Mouse (Mus musculus) granulocyte monocyte progenitor cell, adult 5-6 weeks (primary cell): Measurements from ENCODE around the gene Lgals2. TPM values are rescaled to one million over a fixed set of nuclear protein-coding genes. Genes with fewer than 3 reads are reported as not detected.

ENCODE experiments used
- ATAC-seq: replicated peaks from 2 replicates; pipeline ENCODE4 v1.8.0; 2016; ENCODE audit warnings: mild to moderate bottlenecking, moderate TSS enrichment, inconsistent platforms; ENCODE audit not compliant: poor library complexity, severe bottlenecking
- total RNA-seq, 2 experiments: library from RNA; stranded (forward) in 1 of 2; stranded (reverse) in 1 of 2; fragments of 200-712, 200-1000 nt in 1 of 2; fragments of >200 nt in 1 of 2; fragmentation: Nextera tagmentation in 1 of 2; gene quantifications; 2 replicates each; pipeline ENCODE4 v1.2.3; 2014 to 2017

Lgals2 gene
- total RNA-seq, 2 experiments from 2014 or later: not detected

DNA sequence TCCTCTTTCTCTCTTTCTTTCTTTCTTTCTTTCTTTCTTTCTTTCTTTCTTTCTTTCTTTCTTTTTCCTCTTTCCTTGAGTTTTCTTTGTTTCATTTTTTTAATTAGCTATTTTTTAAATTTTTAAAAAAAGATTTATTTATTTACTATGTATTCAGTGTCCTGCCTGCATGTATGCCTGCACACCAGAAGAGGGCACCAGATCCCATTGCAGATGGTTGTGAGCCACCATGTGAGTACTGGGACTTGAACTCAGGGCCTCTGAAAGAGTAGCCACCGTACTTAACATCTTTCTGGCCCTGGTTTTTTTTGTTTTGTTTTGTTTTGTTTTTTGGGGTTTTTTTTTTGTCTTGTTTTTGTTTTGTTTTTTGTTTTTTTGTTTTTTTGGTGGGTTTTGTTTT lies 25.7 kb downstream of the Lgals2 start:
- no peak for ATAC-seq

DNA sequence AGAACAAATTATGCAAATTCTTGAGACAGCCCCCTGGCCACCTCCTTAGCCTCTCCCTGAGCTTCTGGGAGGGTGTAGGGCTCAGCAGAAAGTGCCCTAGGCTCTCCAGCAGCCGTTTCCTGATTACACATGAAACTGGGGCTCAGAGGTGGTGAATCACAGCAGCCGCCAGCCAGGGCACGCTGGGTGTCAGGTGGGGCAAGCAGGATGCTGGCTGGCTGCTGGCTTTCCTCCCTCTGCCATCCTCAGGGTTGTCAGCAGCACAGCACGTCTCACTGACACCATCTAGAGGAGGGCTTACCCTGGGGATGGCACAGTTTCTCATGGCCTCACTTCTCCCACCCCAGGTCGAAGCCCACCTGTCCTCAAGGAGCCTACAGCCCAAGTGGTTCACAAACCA lies 27.0 kb downstream of the Lgals2 start:
- ATAC-seq: no peak

DNA sequence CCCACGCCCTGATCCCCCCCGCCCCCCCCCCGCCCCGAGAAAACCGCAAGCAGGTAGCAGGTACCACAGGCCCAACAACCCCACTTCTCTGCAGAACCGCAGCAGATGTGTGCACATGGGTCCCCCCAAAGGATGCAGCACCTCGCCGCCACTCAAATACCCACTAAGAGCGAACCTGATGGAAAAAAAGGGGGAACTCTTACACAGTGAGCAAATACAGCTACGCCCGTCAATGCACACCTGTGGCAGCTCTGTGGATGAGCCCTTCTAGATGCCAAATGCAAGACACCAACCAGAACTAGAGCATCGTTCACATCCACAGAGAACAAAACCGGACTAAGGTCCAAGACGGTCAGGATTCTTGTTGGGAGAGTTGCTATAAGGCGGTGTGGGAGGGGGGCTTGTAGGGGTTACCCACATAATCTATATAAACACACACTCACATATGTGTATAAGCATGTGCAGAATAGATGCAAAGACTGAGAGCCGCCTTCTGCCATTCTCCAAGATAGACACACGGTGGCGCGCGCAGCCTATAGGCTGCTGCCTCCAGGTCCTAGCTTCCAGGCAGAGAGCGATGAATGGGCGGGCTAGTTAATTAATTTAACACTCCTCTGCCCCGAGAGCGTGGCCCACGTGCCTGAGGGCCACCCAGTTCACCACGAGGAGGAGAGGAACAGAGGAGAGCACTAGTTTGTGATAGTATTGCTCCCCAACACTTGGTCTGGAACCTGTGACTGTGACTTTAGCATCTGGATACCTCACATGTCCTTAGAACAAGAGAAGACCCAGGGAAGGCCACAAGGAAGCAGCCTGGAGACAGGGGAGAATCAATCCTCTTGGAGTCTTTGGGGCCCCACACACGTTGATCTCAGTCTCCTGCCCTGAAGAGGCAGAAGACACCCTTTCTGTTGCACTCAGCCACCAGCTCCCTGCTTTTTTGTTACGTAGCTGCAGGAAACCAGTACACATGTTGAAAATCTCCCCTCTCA lies 28.8 kb downstream of the Lgals2 start:
- ATAC-seq: peak; percentile 75

DNA sequence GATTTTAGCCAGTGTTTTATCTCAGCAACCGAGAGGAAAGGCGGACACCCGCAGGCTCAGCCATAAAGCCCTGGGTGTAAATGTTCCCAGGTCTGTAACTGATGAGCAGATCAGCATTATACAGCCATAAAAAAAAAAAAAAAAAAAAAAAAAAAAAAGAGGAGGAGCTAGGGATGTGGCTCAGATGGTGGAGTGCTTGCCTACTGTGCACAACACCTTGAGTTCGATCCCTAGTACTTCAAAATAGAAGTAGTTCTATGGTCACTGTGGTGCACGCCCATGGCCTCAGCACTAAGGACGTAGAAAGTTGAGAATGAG lies 39.3 kb downstream of the Lgals2 start:
- ATAC-seq: no peak

DNA sequence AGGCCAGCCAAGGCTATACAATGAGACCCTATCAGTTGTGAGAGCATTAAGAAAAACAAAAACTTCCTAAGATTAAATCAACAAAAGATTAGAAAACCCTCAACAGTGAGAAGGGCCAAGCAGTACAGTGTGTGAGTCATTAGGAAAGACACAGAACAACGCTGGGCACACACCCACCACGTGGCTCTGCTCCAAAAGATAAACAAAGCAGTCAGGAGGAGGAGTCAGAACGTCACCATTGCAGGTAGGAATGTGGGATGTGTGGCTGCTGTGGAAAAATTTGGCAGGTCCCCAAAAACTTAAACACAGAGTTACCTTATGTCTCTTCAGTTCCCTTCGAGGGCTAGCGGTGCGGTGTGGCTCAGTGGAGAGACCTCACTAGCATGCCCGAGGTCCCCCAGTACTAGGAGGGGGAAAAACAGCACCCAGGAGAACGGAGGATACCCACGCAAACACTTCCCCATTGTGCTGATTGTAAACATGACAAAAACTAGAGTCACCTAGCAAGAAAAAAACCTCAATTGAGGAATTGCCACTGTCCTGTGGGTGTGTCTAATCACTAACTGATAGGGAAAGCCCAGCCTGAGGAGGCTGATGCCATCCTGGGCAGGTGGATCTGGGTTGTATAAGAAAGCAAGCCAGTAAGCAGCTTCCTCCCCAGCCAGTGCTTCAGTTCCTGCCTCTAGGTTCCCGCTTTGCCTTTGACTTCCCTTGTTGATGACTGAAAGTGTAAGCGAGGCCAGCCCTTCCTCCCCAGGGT lies 39.8 kb downstream of the Lgals2 start:
- ATAC-seq: peak; percentile 77

DNA sequence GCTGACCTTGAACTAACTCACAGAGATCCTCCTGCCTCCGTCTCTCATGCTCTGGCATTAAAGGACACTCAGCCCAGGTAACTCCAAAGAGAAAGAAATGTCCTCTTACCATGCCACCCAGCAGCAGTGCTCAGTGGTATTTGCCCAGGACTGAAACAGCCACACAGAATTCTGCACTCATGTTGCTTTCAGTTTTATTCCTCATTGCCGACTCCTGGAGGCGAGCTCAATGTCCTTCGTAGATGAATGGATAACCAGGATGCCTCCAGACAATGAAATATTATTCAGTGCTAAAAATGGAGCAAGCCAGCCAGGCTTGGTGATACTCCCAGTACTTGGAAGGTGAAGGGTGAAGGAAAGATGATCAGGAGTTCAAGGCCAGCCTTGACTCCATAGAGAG lies 41.7 kb downstream of the Lgals2 start:
- no peak for ATAC-seq

DNA sequence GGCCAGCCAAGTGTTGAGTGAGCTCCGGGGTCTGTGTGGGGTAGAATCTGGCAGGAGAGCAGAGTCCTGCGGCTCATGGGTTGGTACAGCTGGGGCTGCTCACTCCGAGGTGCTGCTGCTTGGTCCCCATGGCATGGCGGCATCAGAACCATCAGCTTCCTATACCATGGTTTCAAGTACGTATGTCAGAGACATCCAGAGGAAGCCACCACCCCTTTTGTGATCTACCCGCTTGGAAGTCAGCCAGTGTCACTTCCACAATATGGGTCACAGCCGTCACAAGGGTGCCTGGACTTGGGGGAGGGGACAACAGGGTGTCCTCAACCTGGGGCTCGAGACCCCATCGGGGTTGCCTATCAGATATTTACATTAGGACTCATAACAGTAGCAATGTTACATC lies 45.2 kb downstream of the Lgals2 start:
- ATAC-seq: peak; percentile 67

DNA sequence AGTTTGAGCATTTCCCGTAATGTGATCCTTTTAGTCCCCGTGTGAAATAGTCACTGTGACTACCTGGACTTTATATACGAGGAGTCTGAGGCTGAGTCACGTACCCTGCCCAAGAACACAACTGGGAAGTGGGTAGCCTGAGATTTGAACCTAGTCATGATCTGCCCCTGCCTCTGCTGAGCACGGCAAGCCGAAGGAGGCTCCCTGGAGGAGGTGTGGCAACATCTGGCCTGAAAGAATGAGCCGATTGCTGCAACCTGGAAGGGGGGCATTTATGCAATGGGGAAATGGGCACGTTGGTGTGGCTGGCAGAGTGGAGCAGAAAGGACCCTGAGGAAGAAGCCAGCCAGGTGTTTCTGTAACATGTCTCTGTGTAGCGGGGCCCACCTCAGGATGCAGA lies 45.6 kb downstream of the Lgals2 start:
- ATAC-seq: peak; percentile 79

DNA sequence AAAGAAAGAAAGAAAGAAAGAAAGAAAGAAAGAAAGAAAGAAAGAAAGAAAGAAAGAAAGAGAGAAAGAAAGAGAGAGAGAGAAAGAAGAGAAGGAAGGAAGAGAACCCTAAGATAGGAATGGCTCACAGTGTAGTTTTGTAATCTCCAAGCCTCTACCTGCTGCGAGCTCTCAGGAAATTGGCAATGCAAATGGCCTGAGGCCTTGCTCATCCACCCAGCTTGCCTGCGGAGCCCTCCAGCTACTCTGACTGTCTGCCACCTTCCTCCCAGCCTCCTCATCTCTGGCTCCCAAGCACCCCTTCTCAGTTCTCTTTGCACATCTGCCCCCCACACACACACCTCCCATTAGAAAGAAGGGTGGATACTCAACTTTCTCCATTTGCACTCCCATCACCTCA lies 46.3 kb downstream of the Lgals2 start:
- ATAC-seq: no peak

DNA sequence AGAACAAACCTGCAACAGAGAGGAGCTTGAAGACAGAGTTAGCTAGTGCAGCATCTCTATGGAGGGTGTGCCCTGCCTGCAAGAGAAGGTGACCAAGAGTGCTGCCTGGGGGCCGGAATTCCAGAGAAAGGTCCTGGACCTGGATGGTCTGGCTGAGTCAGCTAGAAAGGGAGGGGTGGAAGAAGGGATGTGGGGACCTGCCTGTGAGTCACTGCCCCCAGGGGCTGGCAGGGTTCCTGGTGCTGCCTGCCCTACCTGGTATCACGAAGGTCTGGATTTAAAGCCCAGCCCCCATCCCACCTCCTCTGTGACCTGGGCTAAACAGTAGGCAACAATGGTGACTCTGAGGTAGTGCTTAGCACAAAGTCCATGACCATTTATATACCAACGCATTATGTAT lies 48.2 kb downstream of the Lgals2 start:
- ATAC-seq: no peak

DNA sequence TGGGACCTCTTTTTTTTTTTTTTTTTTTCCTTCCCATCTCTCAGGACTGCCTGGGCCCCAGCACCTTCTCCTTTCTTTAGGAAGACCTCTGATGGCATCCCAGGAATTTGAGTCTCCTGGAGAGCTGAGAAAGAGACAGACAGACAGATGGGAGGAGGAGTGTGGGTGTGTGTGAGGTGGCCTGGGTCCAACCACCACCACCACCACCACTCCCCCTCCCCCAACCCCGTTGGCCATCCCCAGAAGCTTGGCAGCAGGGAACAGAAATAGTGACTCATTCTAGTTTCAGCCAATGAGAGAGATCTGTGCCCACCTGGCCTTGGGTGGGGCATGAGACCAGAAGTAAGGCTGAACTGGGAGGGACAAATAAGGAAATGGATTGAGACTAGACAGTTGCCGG lies 48.7 kb downstream of the Lgals2 start:
- ATAC-seq: no peak

DNA sequence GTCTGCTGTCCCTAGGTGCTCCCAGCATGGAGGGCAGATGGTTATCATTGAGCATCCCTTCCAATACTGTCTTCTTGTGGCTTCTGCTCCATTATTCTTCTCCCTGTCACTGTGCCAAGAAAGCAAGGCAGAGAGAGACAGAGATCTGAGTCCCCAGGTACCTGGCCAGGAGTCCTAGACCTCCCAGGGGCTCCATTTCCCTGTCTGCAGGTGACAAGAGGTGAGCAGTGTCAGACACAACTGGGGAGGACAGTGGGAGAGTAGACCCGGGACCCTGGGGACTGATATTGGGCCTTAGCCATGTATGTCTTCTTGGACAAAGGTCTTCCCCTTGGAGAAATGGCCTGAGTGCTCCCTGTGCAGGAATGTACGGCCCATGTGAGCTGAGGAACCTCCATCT lies 50.0 kb downstream of the Lgals2 start:
- no peak for ATAC-seq

DNA sequence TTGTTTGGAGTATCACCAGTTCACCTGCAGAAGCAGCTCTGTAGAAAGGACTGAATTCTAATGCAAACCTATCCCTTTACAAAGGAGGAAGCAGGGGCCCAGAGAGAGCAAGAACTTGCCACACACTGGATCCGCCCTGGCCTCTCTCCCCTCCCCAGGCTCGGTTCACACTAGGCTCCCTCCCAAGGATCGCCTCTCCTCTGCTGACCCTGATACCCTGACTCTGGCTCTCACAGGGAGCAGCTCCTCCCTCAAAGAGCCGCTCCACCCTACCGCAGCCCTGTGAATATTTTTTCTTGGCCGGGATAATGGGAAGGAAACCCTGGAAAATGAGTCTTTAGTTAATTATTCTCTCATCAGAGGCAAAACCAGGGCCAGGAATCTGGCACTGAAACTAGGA lies 51.0 kb downstream of the Lgals2 start:
- peak; percentile 35 for ATAC-seq

DNA sequence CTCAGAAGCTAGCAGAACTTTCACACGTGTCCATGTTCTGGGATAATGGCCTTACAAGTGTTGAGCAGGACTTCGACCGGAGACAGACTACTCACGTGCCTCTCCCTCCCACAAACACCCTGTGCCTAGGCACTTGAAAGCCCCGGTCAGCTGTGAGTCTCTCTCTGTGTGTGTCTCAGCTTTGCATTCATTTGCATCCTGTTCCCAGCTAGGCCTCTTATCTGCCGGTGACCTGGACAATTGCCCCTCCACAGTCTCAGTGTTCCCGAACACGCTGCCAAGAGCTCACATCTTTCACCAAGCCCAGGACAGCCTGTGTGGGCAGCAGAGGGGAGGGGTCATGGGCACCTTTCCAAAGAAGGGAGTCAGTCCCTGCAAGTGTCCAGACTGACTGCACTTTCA lies 51.8 kb downstream of the Lgals2 start:
- ATAC-seq: no peak

DNA sequence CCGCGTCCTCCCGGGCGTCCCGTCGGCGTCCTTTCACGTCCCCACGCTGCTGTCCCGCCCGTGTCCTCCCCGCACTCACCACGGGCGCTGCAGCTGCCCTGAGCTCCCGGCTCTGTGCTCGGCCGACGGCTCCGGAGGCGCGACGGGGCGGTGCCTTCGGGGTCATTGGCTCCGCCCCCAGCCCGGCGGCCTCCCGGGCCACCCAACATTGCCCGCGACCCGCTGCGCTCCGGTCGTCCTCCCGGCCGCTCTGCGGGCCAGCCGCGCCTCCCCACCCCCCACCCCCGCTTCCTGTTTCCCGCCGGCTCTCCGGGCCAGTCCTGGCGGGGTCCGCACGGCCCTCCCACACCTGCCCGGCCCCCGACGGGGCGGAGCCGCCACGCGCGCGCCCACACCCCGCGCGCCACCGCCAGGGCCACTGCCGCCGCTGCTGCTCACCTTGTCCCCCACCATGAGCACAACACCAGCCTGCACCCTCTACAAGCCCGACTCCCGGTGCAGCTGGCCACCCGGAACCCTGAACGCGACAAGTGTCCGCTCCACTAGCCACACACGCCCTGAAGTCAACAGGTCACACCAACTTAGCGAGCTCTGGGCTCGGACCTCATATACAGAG lies 52.4 kb downstream of the Lgals2 start, which contains the start of gene Card10:
TSS of gene Card10 (minus strand) at position 267 of the 616 bp plus-strand sequence.
- peak; percentile 65 for ATAC-seq

DNA sequence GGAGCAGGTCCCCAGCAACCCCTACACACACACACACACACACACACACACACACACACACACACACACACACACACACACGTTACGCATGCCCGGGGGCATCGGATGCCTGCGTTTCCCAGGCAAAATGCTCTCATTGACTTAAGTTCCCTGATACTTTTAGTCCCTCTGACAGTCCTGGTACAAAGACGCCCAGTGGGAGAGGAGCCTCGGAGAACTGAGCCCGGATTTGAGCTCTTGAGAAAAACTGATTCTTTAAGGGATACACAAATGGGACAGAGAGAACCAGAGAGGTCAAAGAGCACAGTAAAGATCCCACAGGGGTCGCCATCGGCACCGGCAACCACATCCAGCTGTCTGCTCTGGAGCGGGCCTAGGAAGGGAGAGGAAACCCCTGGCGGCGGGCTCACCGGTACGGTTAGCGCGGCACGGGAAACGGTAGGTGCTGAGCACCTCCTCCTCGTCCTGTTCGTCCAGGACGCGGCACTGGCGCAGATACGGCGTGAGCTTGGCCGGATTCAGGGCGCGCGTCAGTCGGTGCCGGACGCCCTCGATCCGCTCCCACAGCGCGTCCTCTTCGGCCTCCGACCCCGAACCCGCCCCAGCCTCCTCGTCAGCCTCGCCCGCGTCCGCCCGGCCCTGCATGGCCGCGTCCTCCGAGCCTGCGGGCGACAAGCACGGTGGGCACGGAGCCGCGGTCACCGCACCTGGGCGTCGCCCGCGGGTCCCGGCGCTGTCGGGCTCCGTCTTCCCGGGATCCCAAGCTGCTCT lies 53.2 kb downstream of the Lgals2 start:
- ATAC-seq: peak; percentile 17; the same call in 1 of the 2 replicates

DNA sequence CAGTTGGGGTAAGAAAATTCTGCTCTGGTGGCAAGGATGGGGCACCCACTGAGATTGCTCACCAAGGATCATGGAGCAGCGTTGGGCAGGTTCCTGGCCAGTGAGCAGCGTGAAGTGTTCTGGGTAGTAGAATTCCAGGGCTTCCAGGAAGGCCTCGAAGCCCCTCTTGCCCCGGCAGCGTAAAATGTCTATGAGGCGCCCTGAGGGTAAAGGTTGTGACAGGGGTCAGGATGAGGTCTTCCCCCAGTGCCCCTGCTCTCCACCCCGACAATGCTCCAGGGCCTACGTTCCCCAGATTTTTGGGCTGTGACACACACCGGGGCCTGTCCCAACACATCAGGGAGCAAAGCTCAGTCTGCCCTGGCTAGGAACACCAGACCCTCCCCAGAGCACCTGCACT lies 53.8 kb downstream of the Lgals2 start:
- no peak for ATAC-seq
